Mouse (Mus musculus): ENCODE measurements at regions not wholly inside any gene's neighbourhood (a gene's known extent, or its start where the extent isn't known, plus 50 kb on each side); places are given as distances from the start of the nearest gene placed in this dataset.
"Not testable (repeated sequence)": the region's sequence is repeated elsewhere in the genome, so short reads cannot be mapped to it uniquely, and the experiment has no call there.

GRCm38 (mm10) chr3:109224526-109224925 lies 101.6 kb downstream of the Slc25a24 start:
- no peak for ATAC-seq (ENCODE audit: low FRiP score, low read depth)
- Histone ChIP-seq H3K27ac (replicated peaks) (no peak overlapping the region), H3K4me1 (replicated peaks) (no peaks in the 10 kb centered on the region)

GRCm38 (mm10) chr3:109234275-109234674 lies 106.2 kb upstream of the Vav3 start:
- H3K4me2 ChIP-seq: no peak overlapping the region
- no peak overlapping the region for H3K27ac ChIP-seq (replicated peaks)
- no peak for ATAC-seq (ENCODE audit: low FRiP score, low read depth)
- no peak overlapping the region for H3K4me3 ChIP-seq
- H3K9ac ChIP-seq: no peak overlapping the region
- no peaks in the 10 kb centered on the region for H3K27me3 ChIP-seq
- WGBS: 52% methylated on average over 4 of the region's 4 CpGs
- H3K36me3 ChIP-seq: no peaks in the 10 kb centered on the region
- no peaks in the 10 kb centered on the region for H3K4me1 ChIP-seq (replicated peaks)
- no peaks in the 10 kb centered on the region for H3K9me3 ChIP-seq

More at GRCm38 (mm10) chr3:109224526-109224925, 101.6 kb downstream of the Slc25a24 start:
- Histone ChIP-seq H3K4me2 (no peak overlapping the region), H3K36me3 (no peaks in the 10 kb centered on the region), H3K4me3 (no peak overlapping the region), H3K27me3 (no peaks in the 10 kb centered on the region), H3K9ac (no peak overlapping the region), H3K9me3 (no peaks in the 10 kb centered on the region)
- whole genome bisulfite sequencing: 94% methylated on average over 3 of the region's 3 CpGs

GRCm38 (mm10) chr3:109236918-109237317 lies 103.5 kb upstream of the Vav3 start:
- 89% methylated on average over 5 of the region's 5 CpGs for WGBS
- H3K36me3 ChIP-seq: no peaks in the 10 kb centered on the region
- no peak overlapping the region for H3K4me2 ChIP-seq
- H3K4me3 ChIP-seq: no peak overlapping the region
- H3K27ac ChIP-seq (replicated peaks): no peak overlapping the region
- no peak overlapping the region for H3K9ac ChIP-seq
- no peaks in the 10 kb centered on the region for H3K4me1 ChIP-seq (replicated peaks)
- no peaks in the 10 kb centered on the region for H3K27me3 ChIP-seq
- no peaks in the 10 kb centered on the region for H3K9me3 ChIP-seq
- no peak for ATAC-seq (ENCODE audit: low FRiP score, low read depth)

GRCm38 (mm10) chr3:109243491-109243890 lies 97.0 kb upstream of the Vav3 start:
- 81% methylated on average over 1 of the region's 1 CpGs for WGBS

GRCm38 (mm10) chr3:109248801-109249200 lies 91.7 kb upstream of the Vav3 start:
- no peak overlapping the region for H3K4me3 ChIP-seq
- 43% methylated on average over 1 of the region's 1 CpGs for WGBS

More at GRCm38 (mm10) chr3:109243491-109243890, 97.0 kb upstream of the Vav3 start:
- no peaks in the 10 kb centered on the region for H3K36me3 ChIP-seq
- no peak overlapping the region for H3K27ac ChIP-seq (replicated peaks)
- ATAC-seq (ENCODE audit: low FRiP score, low read depth): no peak
- H3K4me1 ChIP-seq (replicated peaks): no peaks in the 10 kb centered on the region
- H3K9ac ChIP-seq: no peak overlapping the region
- H3K27me3 ChIP-seq: no peaks in the 10 kb centered on the region
- no peak overlapping the region for H3K4me3 ChIP-seq
- H3K4me2 ChIP-seq: no peak overlapping the region
- no peaks in the 10 kb centered on the region for H3K9me3 ChIP-seq

GRCm38 (mm10) chr3:109249359-109249758 lies 91.1 kb upstream of the Vav3 start:
- Histone ChIP-seq H3K27me3 (no peaks in the 10 kb centered on the region), H3K4me1 (replicated peaks) (no peaks in the 10 kb centered on the region)
- WGBS: 62% methylated on average over 1 of the region's 1 CpGs

More at GRCm38 (mm10) chr3:109248801-109249200, 91.7 kb upstream of the Vav3 start:
- Histone ChIP-seq H3K9me3 (no peaks in the 10 kb centered on the region), H3K9ac (no peak overlapping the region), H3K27me3 (no peaks in the 10 kb centered on the region), H3K4me1 (replicated peaks) (no peaks in the 10 kb centered on the region), H3K36me3 (no peaks in the 10 kb centered on the region), H3K4me2 (no peak overlapping the region), H3K27ac (replicated peaks) (no peak overlapping the region)
- ATAC-seq (ENCODE audit: low FRiP score, low read depth): no peak

GRCm38 (mm10) chr3:109249989-109250388 lies 90.5 kb upstream of the Vav3 start:
- Histone ChIP-seq H3K27ac (replicated peaks) (no peak overlapping the region), H3K4me2 (no peak overlapping the region), H3K27me3 (no peaks in the 10 kb centered on the region), H3K9ac (no peak overlapping the region), H3K36me3 (no peaks in the 10 kb centered on the region), H3K9me3 (no peaks in the 10 kb centered on the region), H3K4me1 (replicated peaks) (no peaks in the 10 kb centered on the region), H3K4me3 (no peak overlapping the region)
- ATAC-seq (ENCODE audit: low FRiP score, low read depth): no peak
- WGBS: 88% methylated on average over 2 of the region's 2 CpGs

More at GRCm38 (mm10) chr3:109249359-109249758, 91.1 kb upstream of the Vav3 start:
- Histone ChIP-seq H3K36me3 (no peaks in the 10 kb centered on the region), H3K4me3 (no peak overlapping the region), H3K9ac (no peak overlapping the region), H3K27ac (replicated peaks) (no peak overlapping the region), H3K9me3 (no peaks in the 10 kb centered on the region), H3K4me2 (no peak overlapping the region)
- no peak for ATAC-seq (ENCODE audit: low FRiP score, low read depth)

- no peak overlapping the region for H3K4me3 ChIP-seq
- no peak overlapping the region for H3K27ac ChIP-seq (replicated peaks)
- no peaks in the 10 kb centered on the region for H3K9me3 ChIP-seq
- no peak overlapping the region for H3K4me2 ChIP-seq
- H3K9ac ChIP-seq: no peak overlapping the region
- 78% methylated on average over 1 of the region's 1 CpGs for WGBS
- no peak for ATAC-seq (ENCODE audit: low FRiP score, low read depth)
- H3K36me3 ChIP-seq: no peaks in the 10 kb centered on the region
- H3K27me3 ChIP-seq: no peaks in the 10 kb centered on the region
- H3K4me1 ChIP-seq (replicated peaks): no peaks in the 10 kb centered on the region
Measured at GRCm38 (mm10) chr3:109251716-109252115, 88.7 kb upstream of the Vav3 start.

GRCm38 (mm10) chr3:109254001-109254630 lies 86.3 kb upstream of the Vav3 start:
- 65% methylated on average over 9 of the region's 9 CpGs for WGBS

GRCm38 (mm10) chr3:109254957-109255356 lies 85.5 kb upstream of the Vav3 start:
- no peak overlapping the region for H3K27ac ChIP-seq (replicated peaks)
- WGBS: 82% methylated on average over 5 of the region's 5 CpGs
- no peaks in the 10 kb centered on the region for H3K27me3 ChIP-seq
- H3K4me2 ChIP-seq: no peak overlapping the region
- no peaks in the 10 kb centered on the region for H3K36me3 ChIP-seq
- no peak overlapping the region for H3K9ac ChIP-seq
- no peak overlapping the region for H3K4me3 ChIP-seq
- no peaks in the 10 kb centered on the region for H3K4me1 ChIP-seq (replicated peaks)
- no peaks in the 10 kb centered on the region for H3K9me3 ChIP-seq
- ATAC-seq (ENCODE audit: low FRiP score, low read depth): no peak

More at GRCm38 (mm10) chr3:109254001-109254630, 86.3 kb upstream of the Vav3 start:
- H3K9ac ChIP-seq: no peak overlapping the region
- no peak overlapping the region for H3K4me2 ChIP-seq
- no peak overlapping the region for H3K27ac ChIP-seq (replicated peaks)
- H3K36me3 ChIP-seq: no peaks in the 10 kb centered on the region
- H3K4me3 ChIP-seq: no peak overlapping the region
- ATAC-seq (ENCODE audit: low FRiP score, low read depth): no peak
- no peaks in the 10 kb centered on the region for H3K9me3 ChIP-seq
- no peaks in the 10 kb centered on the region for H3K4me1 ChIP-seq (replicated peaks)
- no peaks in the 10 kb centered on the region for H3K27me3 ChIP-seq

GRCm38 (mm10) chr3:109256723-109257122 lies 83.7 kb upstream of the Vav3 start:
- ATAC-seq (ENCODE audit: low FRiP score, low read depth): no peak
- no peak overlapping the region for H3K4me2 ChIP-seq
- no peak overlapping the region for H3K27ac ChIP-seq (replicated peaks)
- no peaks in the 10 kb centered on the region for H3K27me3 ChIP-seq
- no peaks in the 10 kb centered on the region for H3K4me1 ChIP-seq (replicated peaks)
- H3K9ac ChIP-seq: no peak overlapping the region
- H3K36me3 ChIP-seq: no peaks in the 10 kb centered on the region
- 78% methylated on average over 5 of the region's 5 CpGs for WGBS
- H3K4me3 ChIP-seq: no peak overlapping the region
- no peaks in the 10 kb centered on the region for H3K9me3 ChIP-seq

- ATAC-seq (ENCODE audit: low FRiP score, low read depth); H3K36me3 ChIP-seq; H3K4me1 ChIP-seq (replicated peaks); H3K4me2 ChIP-seq; H3K27me3 ChIP-seq; H3K27ac ChIP-seq (replicated peaks); H3K9me3 ChIP-seq; H3K4me3 ChIP-seq; H3K9ac ChIP-seq: not testable (repeated sequence)
- 75% methylated on average over 8 of the region's 8 CpGs for WGBS
Measured at GRCm38 (mm10) chr3:109266947-109267346, 73.5 kb upstream of the Vav3 start.

- H3K4me2 ChIP-seq: no peak overlapping the region
- no peaks in the 10 kb centered on the region for H3K4me1 ChIP-seq (replicated peaks)
- no peaks in the 10 kb centered on the region for H3K36me3 ChIP-seq
- 11% methylated on average over 1 of the region's 1 CpGs for WGBS
- no peak for ATAC-seq (ENCODE audit: low FRiP score, low read depth)
- no peak overlapping the region for H3K9ac ChIP-seq
- H3K9me3 ChIP-seq: no peaks in the 10 kb centered on the region
- no peak overlapping the region for H3K4me3 ChIP-seq
- H3K27ac ChIP-seq (replicated peaks): no peak overlapping the region
- H3K27me3 ChIP-seq: no peaks in the 10 kb centered on the region
Measured at GRCm38 (mm10) chr3:109270783-109271182, 69.7 kb upstream of the Vav3 start.
